Mouse (Mus musculus): ENCODE measurements at regions not wholly inside any gene's neighbourhood (a gene's known extent, or its start where the extent isn't known, plus 50 kb on each side); places are given as distances from the start of the nearest gene placed in this dataset.

DNA sequence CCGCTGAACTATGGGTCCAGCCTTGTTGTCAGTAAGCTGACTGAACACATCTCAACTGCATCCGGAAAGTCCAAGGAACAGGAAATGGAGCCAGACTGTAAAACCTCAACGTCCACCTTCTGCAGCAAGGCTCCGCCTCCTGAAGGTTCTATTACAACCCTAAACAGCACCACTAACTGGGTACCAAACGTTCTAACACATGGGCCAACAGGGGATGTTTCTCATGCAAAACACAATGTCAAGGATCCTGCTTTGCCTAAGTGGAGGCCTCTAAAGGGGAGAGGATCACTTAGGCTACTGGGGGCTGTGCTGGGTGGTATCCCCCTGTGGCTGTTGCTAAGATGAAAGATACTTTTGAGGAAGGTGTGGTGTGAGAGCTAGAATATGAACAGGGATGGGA lies 51.0 kb upstream of the Stt3b start:
- no peak for ATAC-seq (replicated peaks; ENCODE audit: low FRiP score, low TSS enrichment, low read depth)
- Histone ChIP-seq H3K27me3 (replicated peaks; ENCODE audit: control insufficient read depth, insufficient read depth, low read length) (no peaks in the 10 kb centered on the region), H3K4me3 (ENCODE audit: low read depth, low read length) (no peak overlapping the region), H3K9me3 (ENCODE audit: control insufficient read depth, low read length) (peaks cover 5% of the 10 kb centered on the region; the same call in 1 of the 2 replicates), H3K4me2 (ENCODE audit: low read length) (no peak overlapping the region), H3K27ac (ENCODE audit: low read depth) (no peak overlapping the region), H3K36me3 (ENCODE audit: control insufficient read depth, insufficient read depth, low read length) (no peaks in the 10 kb centered on the region), H3K9ac (ENCODE audit: low read length) (no peak overlapping the region), H3K4me1 (replicated peaks; ENCODE audit: control insufficient read depth, insufficient read depth, low read length) (peaks cover 4% of the 10 kb centered on the region; the same call in 1 of the 2 replicates)
- WGBS: 60% methylated on average over 5 of the region's 5 CpGs
- DNase-seq (ENCODE audit: low spot score): no peak

GRCm38 (mm10) chr9:115361881-115362280 lies 51.7 kb upstream of the Stt3b start:
- Histone ChIP-seq H3K36me3 (ENCODE audit: control insufficient read depth, insufficient read depth, low read length) (no peaks in the 10 kb centered on the region), H3K27me3 (replicated peaks; ENCODE audit: control insufficient read depth, insufficient read depth, low read length) (no peaks in the 10 kb centered on the region), H3K9ac (ENCODE audit: low read length) (no peak overlapping the region), H3K27ac (ENCODE audit: low read depth) (no peak overlapping the region), H3K4me1 (replicated peaks; ENCODE audit: control insufficient read depth, insufficient read depth, low read length) (no peaks in the 10 kb centered on the region), H3K9me3 (ENCODE audit: control insufficient read depth, low read length) (peaks cover 5% of the 10 kb centered on the region; the same call in 1 of the 2 replicates), H3K4me2 (ENCODE audit: low read length) (no peak overlapping the region), H3K4me3 (ENCODE audit: low read depth, low read length) (no peak overlapping the region)
- WGBS: 94% methylated on average over 11 of the region's 11 CpGs
- ATAC-seq (replicated peaks; ENCODE audit: low FRiP score, low TSS enrichment, low read depth): no peak
- DNase-seq (ENCODE audit: low spot score): no peak

DNA sequence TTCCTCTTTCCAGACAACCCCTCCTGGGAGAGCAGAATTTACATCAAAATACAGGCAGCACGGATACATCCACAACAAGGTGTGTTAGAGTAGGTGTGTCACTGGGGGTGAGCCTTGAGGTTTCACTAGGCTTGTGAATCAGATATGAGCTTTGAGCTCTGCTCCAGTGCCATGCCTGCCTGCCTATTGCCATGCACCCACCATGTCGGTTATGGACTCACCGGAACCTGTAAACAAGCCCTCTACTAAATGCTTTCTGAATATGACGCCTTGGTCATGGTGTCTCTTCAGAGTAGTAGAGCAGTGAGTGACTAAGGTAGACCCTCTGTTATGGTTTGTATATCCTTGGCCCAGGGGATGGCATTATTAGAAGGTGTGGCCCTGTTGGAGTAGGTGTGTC lies 52.3 kb upstream of the Stt3b start:
- no peak overlapping the region for H3K4me3 ChIP-seq (ENCODE audit: low read depth, low read length)
- H3K36me3 ChIP-seq (ENCODE audit: control insufficient read depth, insufficient read depth, low read length): no peaks in the 10 kb centered on the region
- WGBS: 81% methylated on average over 4 of the region's 4 CpGs
- peaks cover 5% of the 10 kb centered on the region; the same call in 1 of the 2 replicates for H3K9me3 ChIP-seq (ENCODE audit: control insufficient read depth, low read length)
- ATAC-seq (replicated peaks; ENCODE audit: low FRiP score, low TSS enrichment, low read depth): no peak
- H3K27ac ChIP-seq (ENCODE audit: low read depth): no peak overlapping the region
- no peak for DNase-seq (ENCODE audit: low spot score)
- H3K9ac ChIP-seq (ENCODE audit: low read length): no peak overlapping the region
- H3K4me2 ChIP-seq (ENCODE audit: low read length): no peak overlapping the region
- no peaks in the 10 kb centered on the region for H3K4me1 ChIP-seq (replicated peaks; ENCODE audit: control insufficient read depth, insufficient read depth, low read length)
- no peaks in the 10 kb centered on the region for H3K27me3 ChIP-seq (replicated peaks; ENCODE audit: control insufficient read depth, insufficient read depth, low read length)

- DNase-seq (ENCODE audit: low spot score): no peak
- H3K9ac ChIP-seq (ENCODE audit: low read length): no peak overlapping the region
Measured at GRCm38 (mm10) chr9:115364919-115365861, 55.0 kb upstream of the Stt3b start.

DNA sequence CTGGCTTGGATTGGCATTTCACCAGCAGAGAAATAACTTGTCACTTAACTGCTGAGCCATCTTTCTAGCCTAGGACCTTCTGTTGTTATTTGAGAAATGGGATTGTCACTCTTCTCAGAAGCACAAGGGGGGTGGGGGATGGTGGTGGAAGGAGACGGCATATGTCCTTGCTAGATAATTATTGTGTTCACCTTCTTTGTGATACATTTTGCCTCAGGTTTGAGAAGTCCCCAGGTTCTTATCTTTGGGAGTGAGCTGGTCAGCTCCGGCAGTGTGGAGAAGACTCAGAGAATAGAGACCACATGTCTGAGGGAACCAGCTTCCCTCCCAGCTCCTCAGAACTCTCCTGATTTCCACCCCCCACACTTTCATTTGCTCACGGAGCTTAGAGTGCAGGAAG lies 57.6 kb upstream of the Stt3b start:
- ATAC-seq (replicated peaks; ENCODE audit: low FRiP score, low TSS enrichment, low read depth): no peak
- no peak for DNase-seq (ENCODE audit: low spot score)
- no peaks in the 10 kb centered on the region for H3K4me1 ChIP-seq (replicated peaks; ENCODE audit: control insufficient read depth, insufficient read depth, low read length)
- H3K4me3 ChIP-seq (ENCODE audit: low read depth, low read length): no peak overlapping the region
- H3K9ac ChIP-seq (ENCODE audit: low read length): no peak overlapping the region
- H3K27me3 ChIP-seq (replicated peaks; ENCODE audit: control insufficient read depth, insufficient read depth, low read length): no peaks in the 10 kb centered on the region
- 76% methylated on average over 3 of the region's 3 CpGs for WGBS
- H3K27ac ChIP-seq (ENCODE audit: low read depth): no peak overlapping the region
- peaks cover 5% of the 10 kb centered on the region; the same call in 1 of the 2 replicates for H3K9me3 ChIP-seq (ENCODE audit: control insufficient read depth, low read length)
- no peaks in the 10 kb centered on the region for H3K36me3 ChIP-seq (ENCODE audit: control insufficient read depth, insufficient read depth, low read length)
- H3K4me2 ChIP-seq (ENCODE audit: low read length): no peak overlapping the region

More at GRCm38 (mm10) chr9:115364919-115365861, 55.0 kb upstream of the Stt3b start:
- Histone ChIP-seq H3K27me3 (replicated peaks; ENCODE audit: control insufficient read depth, insufficient read depth, low read length) (no peaks in the 10 kb centered on the region), H3K9me3 (ENCODE audit: control insufficient read depth, low read length) (peaks cover 5% of the 10 kb centered on the region; the same call in 1 of the 2 replicates), H3K4me2 (ENCODE audit: low read length) (no peak overlapping the region), H3K4me1 (replicated peaks; ENCODE audit: control insufficient read depth, insufficient read depth, low read length) (no peaks in the 10 kb centered on the region), H3K4me3 (ENCODE audit: low read depth, low read length) (no peak overlapping the region), H3K27ac (ENCODE audit: low read depth) (no peak overlapping the region), H3K36me3 (ENCODE audit: control insufficient read depth, insufficient read depth, low read length) (no peaks in the 10 kb centered on the region)
- ATAC-seq (replicated peaks; ENCODE audit: low FRiP score, low TSS enrichment, low read depth): 0 out of 2 replicates have a peak, but pooled peaks have one; percentile 43
- 81% methylated on average over 16 of the region's 16 CpGs for WGBS

GRCm38 (mm10) chr9:115380276-115380675 lies 70.1 kb upstream of the Stt3b start:
- 80% methylated on average over 15 of the region's 15 CpGs for WGBS
- H3K9me3 ChIP-seq (ENCODE audit: control insufficient read depth, low read length): no peaks in the 10 kb centered on the region
- ATAC-seq (replicated peaks; ENCODE audit: low FRiP score, low TSS enrichment, low read depth): no peak

DNA sequence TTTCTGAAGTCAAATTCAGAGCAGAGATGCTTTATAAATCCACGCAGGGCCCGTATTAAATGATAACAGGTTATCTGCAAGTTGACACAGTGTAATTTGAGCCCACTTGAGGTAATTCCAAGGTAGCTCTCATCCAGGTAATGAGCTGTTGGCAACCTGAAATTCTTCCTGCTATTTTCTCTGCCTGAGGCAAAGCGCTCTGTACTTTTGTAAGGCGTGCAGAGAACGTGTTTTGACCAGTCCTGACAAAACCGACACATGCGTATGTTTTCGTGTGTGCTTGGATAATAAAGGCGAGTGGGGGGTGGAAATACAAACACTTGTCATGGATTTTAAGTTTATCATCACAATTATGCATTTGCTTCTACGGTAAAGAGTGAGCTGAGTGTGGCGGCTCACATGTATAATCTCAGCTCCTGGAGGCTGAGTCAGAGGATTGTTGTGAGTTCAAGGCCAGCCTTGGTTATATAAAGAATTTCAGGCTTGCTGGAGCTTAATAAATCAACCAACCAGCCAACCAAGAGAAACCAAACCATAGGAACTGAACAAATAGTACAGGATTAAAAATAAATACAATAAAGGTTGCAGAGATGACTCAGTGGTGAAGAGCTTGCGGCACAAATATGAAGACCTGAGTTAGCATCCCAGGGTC lies 72.7 kb upstream of the Stt3b start:
- no peaks in the 10 kb centered on the region for H3K4me1 ChIP-seq (replicated peaks; ENCODE audit: control insufficient read depth, insufficient read depth, low read length)
- H3K9me3 ChIP-seq (ENCODE audit: control insufficient read depth, low read length): no peaks in the 10 kb centered on the region
- WGBS: 80% methylated on average over 12 of the region's 12 CpGs
- DNase-seq (ENCODE audit: low spot score) (no peak), ATAC-seq (replicated peaks; ENCODE audit: low FRiP score, low TSS enrichment, low read depth) (no peak)
- no peak overlapping the region for H3K27ac ChIP-seq (ENCODE audit: low read depth)
- H3K36me3 ChIP-seq (ENCODE audit: control insufficient read depth, insufficient read depth, low read length): no peaks in the 10 kb centered on the region
- no peaks in the 10 kb centered on the region for H3K27me3 ChIP-seq (replicated peaks; ENCODE audit: control insufficient read depth, insufficient read depth, low read length)
- H3K9ac ChIP-seq (ENCODE audit: low read length): no peak overlapping the region
- no peak overlapping the region for H3K4me2 ChIP-seq (ENCODE audit: low read length)
- H3K4me3 ChIP-seq (ENCODE audit: low read depth, low read length): no peak overlapping the region

More at GRCm38 (mm10) chr9:115380276-115380675, 70.1 kb upstream of the Stt3b start:
- Histone ChIP-seq H3K27ac (ENCODE audit: low read depth) (no peak overlapping the region), H3K36me3 (ENCODE audit: control insufficient read depth, insufficient read depth, low read length) (no peaks in the 10 kb centered on the region), H3K27me3 (replicated peaks; ENCODE audit: control insufficient read depth, insufficient read depth, low read length) (no peaks in the 10 kb centered on the region), H3K9ac (ENCODE audit: low read length) (no peak overlapping the region), H3K4me3 (ENCODE audit: low read depth, low read length) (no peak overlapping the region), H3K4me2 (ENCODE audit: low read length) (no peak overlapping the region), H3K4me1 (replicated peaks; ENCODE audit: control insufficient read depth, insufficient read depth, low read length) (no peaks in the 10 kb centered on the region)
- no peak for DNase-seq (ENCODE audit: low spot score)

- Histone ChIP-seq H3K9ac (ENCODE audit: low read length) (no peak overlapping the region), H3K27me3 (replicated peaks; ENCODE audit: control insufficient read depth, insufficient read depth, low read length) (no peaks in the 10 kb centered on the region), H3K27ac (ENCODE audit: low read depth) (no peak overlapping the region), H3K9me3 (ENCODE audit: control insufficient read depth, low read length) (no peaks in the 10 kb centered on the region), H3K4me3 (ENCODE audit: low read depth, low read length) (no peak overlapping the region), H3K4me2 (ENCODE audit: low read length) (no peak overlapping the region), H3K36me3 (ENCODE audit: control insufficient read depth, insufficient read depth, low read length) (no peaks in the 10 kb centered on the region), H3K4me1 (replicated peaks; ENCODE audit: control insufficient read depth, insufficient read depth, low read length) (no peaks in the 10 kb centered on the region)
- DNase-seq (ENCODE audit: low spot score) (no peak), ATAC-seq (replicated peaks; ENCODE audit: low FRiP score, low TSS enrichment, low read depth) (no peak)
- 49% methylated on average over 4 of the region's 4 CpGs for WGBS
Measured at GRCm38 (mm10) chr9:115383935-115384334, 73.7 kb upstream of the Stt3b start.
